Mouse (Mus musculus) forebrain, postnatal 0 days (tissue): ENCODE data around the gene Tex35. TPM values are rescaled to one million over a fixed set of nuclear protein-coding genes. Genes with fewer than 3 reads are reported as not detected.
A peak's percentile ranks its signal among the peaks of the same experiment; 100 is the strongest.

Experiments
- ATAC-seq: fragments of 200-750 bp; cut with Nextera tagmentation; 2 replicates; pipeline ENCODE4 v1.8.0; 2017; ENCODE audit warnings: mild to moderate bottlenecking, moderate library complexity
- DNase-seq: peaks from one replicate; pipeline ENCODE4 v3.0.0-alpha.2; 2015
- H3K27ac ChIP-seq: fragments of 300-500 bp; sonication (generic); 2 replicates; pipeline ENCODE4 v1.5.1; 2014; ENCODE audit warnings: low read depth, mild to moderate bottlenecking, antibody characterized with exemption, low read length, moderate library complexity, mixed read lengths
- H3K27me3 ChIP-seq: fragments of 300-500 bp; sonication (generic); 2 replicates; pipeline ENCODE4 v1.6.1; 2014; ENCODE audit warnings: mild to moderate bottlenecking, low read length, mixed read lengths; ENCODE audit not compliant: insufficient read depth
- H3K36me3 ChIP-seq: fragments of 300-500 bp; sonication (generic); 2 replicates; pipeline ENCODE4 v1.6.1; 2014; ENCODE audit warnings: mild to moderate bottlenecking, moderate library complexity; ENCODE audit not compliant: insufficient read depth
- H3K4me1 ChIP-seq: fragments of 300-500 bp; sonication (generic); 2 replicates; pipeline ENCODE4 v1.6.1; 2014; ENCODE audit warnings: antibody characterized with exemption; ENCODE audit not compliant: insufficient read depth
- H3K4me2 ChIP-seq: fragments of 300-500 bp; sonication (generic); 2 replicates; pipeline ENCODE4 v1.6.1; 2014; ENCODE audit warnings: low read depth, mild to moderate bottlenecking, moderate library complexity
- H3K4me3 ChIP-seq: fragments of 300-500 bp; sonication (generic); 2 replicates; pipeline ENCODE4 v1.5.1; 2014; ENCODE audit warnings: low read depth, low read length, mixed read lengths
- H3K9ac ChIP-seq: fragments of 300-500 bp; sonication (generic); 2 replicates; pipeline ENCODE4 v1.6.1; 2014; ENCODE audit warnings: mild to moderate bottlenecking
- H3K9me3 ChIP-seq: fragments of 300-500 bp; sonication (generic); 2 replicates; pipeline ENCODE4 v1.6.1; 2016; ENCODE audit warnings: low read length
- CTCF ChIP-seq: sonication (generic); IDR thresholded peaks from 2 replicates; pipeline ENCODE4 v1.5.1; 2016; ENCODE audit warnings: antibody characterized with exemption, control low read depth, low read depth
- WGBS: fragments of 180-500 bp; shearing (Covaris S2); extraction: QIAGEN DNeasy Blood & Tissue Kit; methylation state at CpG from one replicate; pipeline ENCODE4 v1.1.7; 2014; 5-methylcytosine and 5-hydroxymethylcytosine counted together
- polyA plus RNA-seq: library from polyadenylated mRNA; unstranded; fragments of >200 nt; fragmentation: Nextera tagmentation; extraction: Ambion mirVana; gene quantifications from 2 replicates; pipeline ENCODE4 v1.2.1, GENCODE M21; 2015
- total RNA-seq: library from RNA; depleted of rRNA; stranded (reverse); fragments of >200 nt; gene quantifications from 2 replicates; pipeline ENCODE4 v1.2.3, GENCODE M21; 2014

Gene Tex35
- total and polyA plus RNA-seq, 2 experiments from 2014 or later = not detected

GRCm38 (mm10) chr1:157074937-157075336 is 33.5 kb downstream of the Tex35 start:
- H3K4me3 ChIP-seq = no peak overlapping the region
- no peak overlapping the region for H3K4me2 ChIP-seq
- H3K27ac ChIP-seq = no peak overlapping the region
- no peak for TF ChIP-seq CTCF
- H3K4me1 ChIP-seq = no peaks in the 10 kb centered on the region
- H3K9ac ChIP-seq = no peak overlapping the region
- 51% methylated on average over 7 of the region's 7 CpGs for WGBS
- no peaks in the 10 kb centered on the region for H3K9me3 ChIP-seq
- no peaks in the 10 kb centered on the region for H3K36me3 ChIP-seq
- no peaks in the 10 kb centered on the region for H3K27me3 ChIP-seq
- DNase-seq (no peak), ATAC-seq (no peak)

DNA sequence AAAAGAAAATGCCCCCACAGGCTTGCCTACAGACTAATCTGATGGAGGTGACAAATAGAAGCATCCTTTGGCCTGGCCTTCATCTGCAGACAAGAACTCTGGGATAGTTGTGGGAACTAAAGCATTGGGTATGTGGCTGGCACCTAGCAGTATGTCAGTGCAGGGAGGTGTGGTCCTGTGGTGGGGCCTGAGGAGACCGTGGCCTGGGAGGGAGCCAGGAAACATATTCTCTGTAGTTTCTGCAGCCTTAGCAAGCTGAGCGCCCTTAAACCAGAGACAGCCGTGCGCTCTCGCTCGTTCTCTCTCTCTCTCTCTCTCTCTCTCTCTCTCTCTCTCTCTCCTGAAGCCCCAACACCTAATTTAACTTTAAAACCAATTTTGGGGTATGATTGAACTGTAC is 34.1 kb downstream of the Tex35 start:
- H3K4me2 ChIP-seq = no peak overlapping the region
- H3K27me3 ChIP-seq = no peaks in the 10 kb centered on the region
- DNase-seq (no peak), ATAC-seq (no peak)
- H3K4me1 ChIP-seq = no peaks in the 10 kb centered on the region
- TF ChIP-seq CTCF = no peak
- no peaks in the 10 kb centered on the region for H3K9me3 ChIP-seq
- WGBS = 74% methylated on average over 6 of the region's 6 CpGs
- no peak overlapping the region for H3K27ac ChIP-seq
- no peak overlapping the region for H3K9ac ChIP-seq
- no peaks in the 10 kb centered on the region for H3K36me3 ChIP-seq
- H3K4me3 ChIP-seq = no peak overlapping the region

DNA sequence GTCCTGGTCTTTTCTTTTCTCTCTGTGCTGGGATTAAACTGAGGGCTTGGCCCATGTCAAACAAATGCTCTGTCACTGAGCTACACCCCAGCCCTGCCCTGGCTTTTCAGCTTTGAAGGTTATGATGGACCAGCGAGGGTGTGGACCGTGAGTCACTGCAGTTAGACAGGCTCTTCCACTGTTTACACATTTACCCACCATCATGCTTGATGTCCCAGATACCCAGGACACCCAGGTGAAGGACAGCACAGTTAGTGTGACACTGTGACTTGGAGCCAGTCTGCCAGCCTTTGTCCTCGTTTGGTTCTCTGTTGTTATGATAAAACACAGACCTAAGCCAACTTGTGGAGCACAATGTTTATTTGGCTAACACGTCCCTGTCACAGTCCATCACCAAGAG is 34.9 kb downstream of the Tex35 start:
- no peak for DNase-seq

GRCm38 (mm10) chr1:157069181-157069828 is 39.2 kb downstream of the Tex35 start:
- WGBS = 32% methylated on average over 15 of the region's 15 CpGs
- Histone ChIP-seq H3K4me3 (no peak overlapping the region), H3K4me2 (no peak overlapping the region), H3K9me3 (no peaks in the 10 kb centered on the region), H3K4me1 (peaks cover 4% of the 10 kb centered on the region; the same call in 1 of the 2 replicates), H3K9ac (no peak overlapping the region), H3K27ac (no peak overlapping the region), H3K27me3 (no peaks in the 10 kb centered on the region), H3K36me3 (no peaks in the 10 kb centered on the region)
- TF ChIP-seq CTCF = no peak
- no peak for DNase-seq
- ATAC-seq = no peak

More for the DNA sequence above, 34.9 kb downstream of the Tex35 start:
- Histone ChIP-seq H3K27ac (0 out of 2 replicates have a peak overlapping the region, but pooled peaks have one; percentile 1), H3K4me2 (no peak overlapping the region), H3K9ac (no peak overlapping the region), H3K27me3 (no peaks in the 10 kb centered on the region), H3K4me1 (no peaks in the 10 kb centered on the region), H3K9me3 (no peaks in the 10 kb centered on the region), H3K4me3 (no peak overlapping the region), H3K36me3 (no peaks in the 10 kb centered on the region)
- no peak for ATAC-seq
- 60% methylated on average over 4 of the region's 4 CpGs for WGBS
- TF ChIP-seq CTCF = no peak

GRCm38 (mm10) chr1:157068316-157068715 is 40.2 kb downstream of the Tex35 start:
- no peaks in the 10 kb centered on the region for H3K27me3 ChIP-seq
- TF ChIP-seq CTCF = no peak
- H3K4me1 ChIP-seq = peaks cover 4% of the 10 kb centered on the region; the same call in 1 of the 2 replicates
- no peak overlapping the region for H3K27ac ChIP-seq
- ATAC-seq (no peak), DNase-seq (no peak)
- no peak overlapping the region for H3K4me2 ChIP-seq
- no peaks in the 10 kb centered on the region for H3K9me3 ChIP-seq
- H3K36me3 ChIP-seq = no peaks in the 10 kb centered on the region
- H3K4me3 ChIP-seq = no peak overlapping the region
- no peak overlapping the region for H3K9ac ChIP-seq

DNA sequence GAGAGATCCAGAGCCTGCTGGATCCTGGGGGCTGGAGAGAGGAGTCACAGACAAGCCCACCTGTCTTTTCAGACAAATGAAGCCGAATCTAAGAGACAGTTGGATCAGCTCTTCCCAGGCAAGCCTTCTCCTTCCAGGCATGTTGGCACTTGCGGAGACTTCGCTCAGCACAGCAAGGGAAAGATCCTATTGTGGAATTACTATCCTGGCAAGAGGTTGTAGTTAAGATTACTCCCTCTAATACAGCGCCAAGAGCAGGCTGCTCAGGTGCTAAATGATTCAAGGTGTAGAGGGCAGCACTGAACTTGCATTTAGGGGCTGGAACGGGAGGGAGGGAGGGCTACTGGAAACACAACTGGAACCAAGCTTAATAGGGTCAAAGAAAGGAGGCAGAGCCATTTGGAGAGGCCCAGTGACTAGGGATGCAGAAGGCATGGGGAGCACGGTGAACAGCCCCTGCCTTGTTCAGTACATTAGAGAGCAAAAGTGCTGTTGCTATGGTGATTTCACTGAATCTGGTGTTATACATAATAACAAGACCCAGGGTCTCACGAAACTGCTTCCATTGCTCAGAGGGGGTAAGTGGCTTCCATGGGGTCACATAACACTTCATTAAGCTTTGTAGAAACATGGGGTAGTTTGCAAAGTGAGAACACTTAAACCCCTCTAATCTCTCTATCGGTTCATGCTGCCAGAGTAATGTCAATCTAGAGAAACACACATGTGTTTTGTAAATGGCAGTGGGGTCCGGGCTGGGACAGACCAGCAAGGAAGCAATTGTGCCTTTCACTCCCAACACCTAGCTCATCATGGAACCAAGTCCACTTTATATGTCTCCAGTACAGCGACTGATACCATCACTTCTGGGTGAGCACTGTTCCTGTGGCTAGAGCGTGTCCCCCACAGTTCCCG is 42.4 kb downstream of the Tex35 start:
- no peak for TF ChIP-seq CTCF
- H3K9me3 ChIP-seq = no peaks in the 10 kb centered on the region
- peaks cover 4% of the 10 kb centered on the region; the same call in 1 of the 2 replicates for H3K4me1 ChIP-seq
- no peak overlapping the region for H3K27ac ChIP-seq
- no peak overlapping the region for H3K4me2 ChIP-seq
- no peaks in the 10 kb centered on the region for H3K36me3 ChIP-seq
- ATAC-seq (peak; percentile 69), DNase-seq (no peak)
- no peak overlapping the region for H3K4me3 ChIP-seq
- no peak overlapping the region for H3K9ac ChIP-seq
- H3K27me3 ChIP-seq = no peaks in the 10 kb centered on the region
- 56% methylated on average over 12 of the region's 12 CpGs for WGBS
